Mouse (Mus musculus): ENCODE results near the gene Cers4.

The Cers4 gene

GRCm38 (mm10) chr8:4492851-4493685 is at the start of gene Cers4:
Gene Cers4, plus strand, starts transcription at chr8:4493026.
- DNase-seq = peak; percentile 89 to 93

GRCm38 (mm10) chr8:4458165-4458564 is 34.7 kb upstream of the Cers4 start:
- no peak for DNase-seq

- DNase-seq = no peak
Observed at GRCm38 (mm10) chr8:4463061-4463460, 29.8 kb upstream of the Cers4 start.

- DNase-seq = no peak
Observed at GRCm38 (mm10) chr8:4474419-4475187, 18.2 kb upstream of the Cers4 start.

- DNase-seq = no peak
Observed at GRCm38 (mm10) chr8:4481154-4481553, 11.7 kb upstream of the Cers4 start.

GRCm38 (mm10) chr8:4481586-4481985 is 11.2 kb upstream of the Cers4 start:
- no peak for DNase-seq

- no peak for DNase-seq
Observed at GRCm38 (mm10) chr8:4482501-4482900, 10.3 kb upstream of the Cers4 start.

- peak; percentile 17 to 22 for DNase-seq
Observed at GRCm38 (mm10) chr8:4483330-4483729, 9.5 kb upstream of the Cers4 start.

- DNase-seq = peak; percentile 61 to 73
Observed at GRCm38 (mm10) chr8:4493686-4494440, 1.0 kb downstream of the Cers4 start.

- DNase-seq = no peak
Observed at GRCm38 (mm10) chr8:4495976-4496375, 3.1 kb downstream of the Cers4 start.

GRCm38 (mm10) chr8:4497610-4498009 is 4.8 kb downstream of the Cers4 start:
- DNase-seq = no peak

- no peak for DNase-seq
Observed at GRCm38 (mm10) chr8:4505364-4505763, 12.5 kb downstream of the Cers4 start.

GRCm38 (mm10) chr8:4507527-4507926 is 14.7 kb downstream of the Cers4 start:
- no peak for DNase-seq

- DNase-seq = peak in 1 of 2 experiments; percentile 11
Observed at GRCm38 (mm10) chr8:4510824-4511223, 18.0 kb downstream of the Cers4 start.

- no peak for DNase-seq
Observed at GRCm38 (mm10) chr8:4511429-4512115, 18.7 kb downstream of the Cers4 start.

- peak; percentile 12 to 26 for DNase-seq
Observed at GRCm38 (mm10) chr8:4512116-4512495, 19.3 kb downstream of the Cers4 start.

- peak; percentile 65 to 66 for DNase-seq
Observed at GRCm38 (mm10) chr8:4516162-4516561, 23.3 kb downstream of the Cers4 start.

GRCm38 (mm10) chr8:4521472-4521871 is 28.6 kb downstream of the Cers4 start:
- DNase-seq = no peak

GRCm38 (mm10) chr8:4523525-4523924 is 30.7 kb downstream of the Cers4 start:
- DNase-seq = no peak
